Mouse (Mus musculus) left cerebral cortex, postnatal 36 days (tissue): ENCODE measurements at regions not wholly inside any gene's neighbourhood (a gene's known extent, or its start where the extent isn't known, plus 50 kb on each side); places are given as distances from the start of the nearest gene placed in this dataset.
A peak's percentile ranks its signal among the peaks of the same experiment; 100 is the strongest.

Experiments
- DNase-seq, 2 experiments: peaks; one replicate each; pipeline ENCODE4 v3.0.0; 2021 to 2022; ENCODE audit warnings: low spot score in 2 of 2, mixed read lengths in 1 of 2
- intact Hi-C: fragments of 180-260 bp; cut with DNase I; formaldehyde crosslinking; loops from one replicate; pipeline ENCODE4 v1.15.1; 2025

- DNase-seq = peak; percentile 35 to 55
- intact Hi-C loops = no loop called here
Measured at GRCm38 (mm10) chr9:62220451-62220850, 61.6 kb downstream of the Spesp1 start.

- no peak for DNase-seq
- intact Hi-C loops = no loop called here
Measured at GRCm38 (mm10) chr9:62215151-62215859, 66.7 kb downstream of the Spesp1 start.

GRCm38 (mm10) chr9:62214546-62214945 lies 67.5 kb downstream of the Spesp1 start:
- intact Hi-C loops = no loop called here
- no peak for DNase-seq

- intact Hi-C loops = no loop called here
- peak in 1 of 2 experiments; percentile 21 for DNase-seq
Measured at GRCm38 (mm10) chr9:62212615-62213014, 69.4 kb downstream of the Spesp1 start.

- intact Hi-C loops = no loop called here
- peak in 1 of 2 experiments; percentile 25 for DNase-seq
Measured at GRCm38 (mm10) chr9:62210815-62211214, 71.2 kb downstream of the Spesp1 start.

GRCm38 (mm10) chr9:62208436-62208835 lies 73.6 kb downstream of the Spesp1 start:
- intact Hi-C loops = no loop called here

GRCm38 (mm10) chr9:62205264-62205663 lies 76.7 kb downstream of the Spesp1 start:
- intact Hi-C loops = no loop called here
- DNase-seq = no peak

More at GRCm38 (mm10) chr9:62208436-62208835, 73.6 kb downstream of the Spesp1 start:
- DNase-seq = no peak

- intact Hi-C loops = loop anchor here (2.0 kb wide), 1 partner anchor 19 kb away; no protein-coding TSS in a partner anchor
- DNase-seq = peak; percentile 51 to 63
Measured at GRCm38 (mm10) chr9:62203556-62203955, 78.5 kb downstream of the Spesp1 start.

GRCm38 (mm10) chr9:62202331-62202730 lies 79.7 kb downstream of the Spesp1 start:
- DNase-seq = no peak
- intact Hi-C loops = loop anchor here (2.0 kb wide), 1 partner anchor 20 kb away; no protein-coding TSS in a partner anchor

GRCm38 (mm10) chr9:62197486-62197885 lies 75.0 kb upstream of the Glce start:
- no peak for DNase-seq
- intact Hi-C loops = no loop called here

GRCm38 (mm10) chr9:62192424-62192892 lies 70.0 kb upstream of the Glce start:
- intact Hi-C loops = no loop called here
- DNase-seq = peak in 1 of 2 experiments; percentile 8

- intact Hi-C loops = no loop called here
- no peak for DNase-seq
Measured at GRCm38 (mm10) chr9:62190474-62190873, 68.0 kb upstream of the Glce start.

GRCm38 (mm10) chr9:62188835-62189234 lies 66.4 kb upstream of the Glce start:
- intact Hi-C loops = no loop called here
- no peak for DNase-seq

- DNase-seq = no peak
Measured at GRCm38 (mm10) chr9:62188379-62188778, 65.9 kb upstream of the Glce start.

GRCm38 (mm10) chr9:62186886-62187285 lies 64.4 kb upstream of the Glce start:
- intact Hi-C loops = no loop called here
- DNase-seq = no peak

More at GRCm38 (mm10) chr9:62188379-62188778, 65.9 kb upstream of the Glce start:
- intact Hi-C loops = no loop called here

GRCm38 (mm10) chr9:62185516-62186280 lies 63.2 kb upstream of the Glce start:
- intact Hi-C loops = no loop called here
- no peak for DNase-seq

GRCm38 (mm10) chr9:62181182-62181830 lies 58.9 kb upstream of the Glce start:
- no peak for DNase-seq
- intact Hi-C loops = loop anchor here (5.0 kb wide), 1 partner anchor 51 kb away; no protein-coding TSS in a partner anchor

GRCm38 (mm10) chr9:62180456-62181181 lies 58.2 kb upstream of the Glce start:
- intact Hi-C loops = loop anchor here (5.0 kb wide), 1 partner anchor 52 kb away; no protein-coding TSS in a partner anchor
- DNase-seq = no peak

- intact Hi-C loops = no loop called here
- no peak for DNase-seq
Measured at GRCm38 (mm10) chr9:62174651-62175050, 52.2 kb upstream of the Glce start.
